Mouse (Mus musculus) olfactory bulb, adult 2 months (tissue): ENCODE results near the gene Gm20518.

Experiments used
- CTCF ChIP-seq: fragments of 200-500 bp; IDR thresholded peaks from 2 replicates; pipeline ENCODE4 v1.5.1; 2012; ENCODE audit warnings: low read depth, mild to moderate bottlenecking, low read length, moderate library complexity; ENCODE audit not compliant: insufficient read depth
- POLR2A ChIP-seq: fragments of 200-500 bp; IDR thresholded peaks from 2 replicates; pipeline ENCODE4 v1.6.1; 2012; ENCODE audit warnings: mild to moderate bottlenecking, low read depth, low read length, moderate library complexity; ENCODE audit not compliant: insufficient read depth

- no peak for TF ChIP-seq CTCF
- TF ChIP-seq POLR2A, result no peak
Measured at GRCm38 (mm10) chr16:17858592-17858991, 32.9 kb downstream of the Gm20518 start.
